Mouse (Mus musculus) hindbrain, postnatal 0 days (tissue): ENCODE data around the gene Akap17b. TPM values are rescaled to one million over a fixed set of nuclear protein-coding genes. Genes with fewer than 3 reads are reported as not detected.
"Not testable (repeated sequence)": the region's sequence is repeated elsewhere in the genome, so short reads cannot be mapped to it uniquely, and the experiment has no call there.

Source experiments
- ATAC-seq: fragments of 200-750 bp; cut with Nextera tagmentation; 2 replicates; pipeline ENCODE4 v1.8.0; 2017; ENCODE audit warnings: mild to moderate bottlenecking, moderate TSS enrichment, moderate library complexity
- DNase-seq: peaks from one replicate; pipeline ENCODE4 v3.0.0-alpha.2; 2015; ENCODE audit warnings: low spot score
- H3K27ac ChIP-seq: fragments of 300-500 bp; sonication (generic); 2 replicates; pipeline ENCODE4 v1.5.1; 2014; ENCODE audit warnings: mild to moderate bottlenecking
- H3K27me3 ChIP-seq: fragments of 300-500 bp; sonication (generic); 2 replicates; pipeline ENCODE4 v1.6.1; 2014; ENCODE audit warnings: low read length, mixed read lengths; ENCODE audit not compliant: insufficient read depth
- H3K36me3 ChIP-seq: fragments of 300-500 bp; sonication (generic); 2 replicates; pipeline ENCODE4 v1.6.1; 2014; ENCODE audit warnings: low read length, mixed read lengths; ENCODE audit not compliant: insufficient read depth
- H3K4me1 ChIP-seq: fragments of 300-500 bp; sonication (generic); 2 replicates; pipeline ENCODE4 v1.6.1; 2014; ENCODE audit warnings: antibody characterized with exemption, low read length, mixed read lengths; ENCODE audit not compliant: insufficient read depth
- H3K4me2 ChIP-seq: fragments of 300-500 bp; sonication (generic); 2 replicates; pipeline ENCODE4 v1.6.1; 2014; ENCODE audit warnings: low read depth, mild to moderate bottlenecking, low read length, moderate library complexity, mixed read lengths
- H3K4me3 ChIP-seq: fragments of 300-500 bp; sonication (generic); 2 replicates; pipeline ENCODE4 v1.5.1; 2014; ENCODE audit warnings: low read length
- H3K9ac ChIP-seq: fragments of 300-500 bp; sonication (generic); replicated peaks from 2 replicates; pipeline ENCODE4 v1.6.1; 2014; ENCODE audit warnings: mild to moderate bottlenecking, low read length, moderate library complexity, mixed read lengths
- H3K9me3 ChIP-seq: fragments of 300-500 bp; sonication (generic); 2 replicates; pipeline ENCODE4 v1.6.1; 2016; ENCODE audit warnings: low read length, mixed read lengths
- CTCF ChIP-seq: IDR thresholded peaks from 2 replicates; pipeline ENCODE4 v1.5.1; 2016; ENCODE audit warnings: antibody characterized with exemption, control low read depth, low read depth
- WGBS: fragments of 180-500 bp; shearing (Covaris S2); extraction: QIAGEN DNeasy Blood & Tissue Kit; methylation state at CpG from one replicate; pipeline ENCODE4 v1.1.7; 2014; 5-methylcytosine and 5-hydroxymethylcytosine counted together
- polyA plus RNA-seq: library from polyadenylated mRNA; unstranded; fragments of >200 nt; fragmentation: Nextera tagmentation; extraction: Ambion mirVana; gene quantifications from 2 replicates; pipeline ENCODE4 v1.2.1, GENCODE M21; 2015
- total RNA-seq: library from RNA; depleted of rRNA; stranded (reverse); fragments of >200 nt; gene quantifications from 2 replicates; pipeline ENCODE4 v1.2.3, GENCODE M21; 2014

Gene Akap17b
- total and polyA plus RNA-seq, 2 experiments from 2014 or later = 4.8 to 5.9 TPM

DNA sequence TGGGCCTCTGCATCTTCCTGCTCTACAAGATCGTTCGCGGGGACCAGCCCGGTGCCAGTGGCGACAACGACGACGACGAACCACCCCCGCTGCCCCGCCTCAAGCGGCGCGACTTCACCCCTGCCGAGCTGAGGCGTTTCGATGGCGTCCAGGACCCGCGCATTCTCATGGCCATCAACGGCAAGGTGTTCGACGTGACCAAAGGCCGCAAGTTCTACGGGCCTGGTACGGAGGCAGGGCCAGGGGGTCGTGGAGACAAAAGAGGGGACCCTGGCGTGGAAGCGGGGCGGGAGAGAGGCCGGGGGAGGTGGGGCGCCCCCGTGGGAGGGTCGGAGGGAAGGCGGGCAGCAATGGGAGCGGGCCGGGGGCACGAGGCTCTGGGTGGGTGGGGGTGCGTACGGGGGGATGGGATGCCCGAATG is 46.8 kb downstream of the Akap17b start:
- Histone ChIP-seq H3K4me3 (peak overlapping the region; percentile 62), H3K27ac (peak overlapping the region; percentile 86), H3K36me3 (no peaks in the 10 kb centered on the region), H3K9me3 (no peaks in the 10 kb centered on the region), H3K4me2 (peak overlapping the region; percentile 57), H3K27me3 (no peaks in the 10 kb centered on the region), H3K4me1 (no peaks in the 10 kb centered on the region), H3K9ac (peak overlapping the region; percentile 82)
- TF ChIP-seq CTCF = no peak
- 37% methylated on average over 34 of the region's 41 CpGs for WGBS
- ATAC-seq = peak; percentile 48
- DNase-seq = peak; percentile 26

DNA sequence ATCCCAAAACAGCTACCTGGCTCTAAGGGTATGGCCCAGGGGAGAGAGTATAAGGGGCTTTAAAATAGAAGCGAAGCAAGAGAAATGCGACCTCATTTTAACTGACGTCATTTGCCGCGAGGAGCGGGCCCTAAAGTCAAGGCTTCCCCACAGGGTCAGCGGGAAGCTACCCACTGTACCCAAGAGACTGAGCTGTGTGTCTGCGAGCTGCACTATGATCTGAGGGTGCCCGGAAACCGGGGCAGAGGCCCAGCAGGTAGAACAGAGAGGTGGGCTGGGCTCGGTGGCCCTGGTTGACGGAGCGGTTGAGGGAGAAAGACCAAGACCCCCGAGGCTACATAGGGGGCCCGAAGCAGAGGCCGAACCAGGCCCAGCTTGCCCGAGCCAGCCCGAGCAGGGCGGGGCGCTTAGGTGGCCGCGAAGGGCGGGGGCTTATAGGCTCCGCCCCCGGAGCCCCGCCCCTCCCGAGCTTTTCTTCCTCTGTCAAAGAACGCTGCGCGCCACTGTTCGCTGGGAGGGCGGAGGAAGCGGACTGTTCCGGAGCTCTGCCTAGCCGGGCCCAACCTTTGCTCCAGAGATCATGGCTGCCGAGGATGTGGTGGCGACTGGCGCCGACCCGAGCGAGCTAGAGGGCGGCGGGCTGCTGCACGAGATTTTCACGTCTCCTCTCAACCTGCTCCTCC is 47.3 kb downstream of the Akap17b start, which contains the start of gene Pgrmc1:
Gene Pgrmc1 (plus strand): TSS at position 500 of the 683 bp plus-strand sequence.
- 36% methylated on average over 36 of the region's 45 CpGs for WGBS
- Histone ChIP-seq H3K27me3 (no peaks in the 10 kb centered on the region), H3K36me3 (no peaks in the 10 kb centered on the region), H3K4me2 (peak within 1 kb of the TSS; percentile 57), H3K4me1 (no peaks in the 10 kb centered on the region), H3K9me3 (no peaks in the 10 kb centered on the region), H3K4me3 (peak within 1 kb of the TSS; percentile 62), H3K27ac (peak within 1 kb of the TSS; percentile 86), H3K9ac (peak within 1 kb of the TSS; percentile 82)
- DNase-seq = peak; percentile 90
- no peak for TF ChIP-seq CTCF
- ATAC-seq = peak; percentile 95

DNA sequence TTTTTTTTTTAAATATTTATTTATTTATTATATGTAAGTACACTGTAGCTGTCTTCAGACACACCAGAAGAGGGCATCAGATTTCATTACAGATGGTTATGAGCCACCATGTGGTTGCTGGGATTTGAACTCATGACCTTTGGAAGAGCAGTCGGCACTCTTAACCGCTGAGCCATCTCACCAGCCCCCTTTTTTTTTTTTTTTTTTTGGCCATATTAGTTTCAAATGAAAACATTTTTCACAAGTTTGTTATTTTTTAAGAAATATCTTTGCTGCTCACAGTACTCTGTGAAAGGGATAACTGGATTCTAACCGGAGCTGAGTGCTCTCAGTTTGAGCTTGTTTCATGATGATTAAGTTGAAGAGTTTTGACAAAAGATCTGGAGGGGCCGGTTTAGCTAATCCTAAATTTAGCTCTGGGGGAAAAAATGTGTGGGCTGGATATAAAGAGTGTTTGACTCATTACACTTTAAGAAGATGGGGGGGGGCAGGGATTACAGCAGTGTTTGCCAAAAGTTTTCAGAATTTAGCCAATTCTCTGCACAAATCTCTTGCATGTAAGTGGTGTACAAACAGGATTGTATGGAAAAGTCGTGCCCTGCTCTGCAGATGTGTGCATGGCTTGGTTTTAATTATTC is 48.6 kb downstream of the Akap17b start:
- not testable (repeated sequence) for H3K9me3 ChIP-seq, H3K4me3 ChIP-seq, H3K36me3 ChIP-seq, ATAC-seq, H3K27me3 ChIP-seq, H3K4me1 ChIP-seq, H3K9ac ChIP-seq, H3K4me2 ChIP-seq, H3K27ac ChIP-seq, DNase-seq
- 82% methylated on average over 5 of the region's 5 CpGs for WGBS

DNA sequence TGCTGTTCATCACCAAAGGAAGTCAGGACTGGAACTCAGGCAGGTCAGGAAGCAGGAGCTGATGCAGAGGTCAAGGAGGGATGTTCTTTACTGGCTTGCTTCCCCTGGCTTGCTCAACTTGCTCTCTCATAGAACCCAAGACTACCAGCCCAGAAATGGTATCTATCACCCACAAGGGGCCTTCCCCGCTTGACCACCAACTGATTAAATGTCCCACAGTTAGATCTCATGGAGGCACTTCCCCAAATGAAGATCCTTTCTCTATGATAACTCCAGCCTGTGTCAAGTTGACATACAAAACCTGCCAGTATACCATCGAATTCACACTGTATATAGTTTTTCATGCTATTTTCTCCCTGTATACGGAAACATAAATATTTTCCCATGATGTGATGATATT is 49.9 kb downstream of the Akap17b start:
- H3K27ac ChIP-seq = no peak overlapping the region
- H3K4me1 ChIP-seq = no peaks in the 10 kb centered on the region
- H3K27me3 ChIP-seq = no peaks in the 10 kb centered on the region
- WGBS = 81% methylated on average over 3 of the region's 3 CpGs
- H3K9ac ChIP-seq = no peak overlapping the region
- DNase-seq = no peak
- H3K4me2 ChIP-seq = no peak overlapping the region
- H3K4me3 ChIP-seq = no peak overlapping the region
- TF ChIP-seq CTCF = no peak
- no peaks in the 10 kb centered on the region for H3K9me3 ChIP-seq
- ATAC-seq = no peak
- no peaks in the 10 kb centered on the region for H3K36me3 ChIP-seq

DNA sequence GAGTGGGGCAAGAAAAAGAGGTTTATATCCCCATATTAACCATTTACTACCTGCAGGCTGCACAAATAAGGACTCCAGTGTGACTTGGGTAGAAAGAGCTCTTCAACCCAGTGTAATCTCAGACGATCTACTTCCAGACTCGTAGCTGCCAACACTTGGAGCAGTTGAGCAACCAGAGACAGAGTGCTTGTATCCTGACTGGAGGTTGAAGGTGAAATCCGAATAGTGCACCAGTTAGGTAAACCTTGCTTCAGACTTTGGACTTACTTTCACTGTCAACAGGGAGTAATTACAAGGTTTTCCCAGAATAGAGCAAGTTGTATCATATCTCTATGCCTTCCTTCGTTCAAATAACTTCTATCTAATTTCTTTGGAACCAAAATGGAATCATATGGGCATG is 53.7 kb downstream of the Akap17b start:
- DNase-seq = no peak
- H3K27me3 ChIP-seq = no peaks in the 10 kb centered on the region
- H3K4me2 ChIP-seq = no peak overlapping the region
- no peaks in the 10 kb centered on the region for H3K36me3 ChIP-seq
- whole genome bisulfite sequencing = 78% methylated on average over 4 of the region's 4 CpGs
- H3K27ac ChIP-seq = no peak overlapping the region
- H3K4me3 ChIP-seq = no peak overlapping the region
- H3K4me1 ChIP-seq = no peaks in the 10 kb centered on the region
- no peak for ATAC-seq
- TF ChIP-seq CTCF = no peak
- H3K9me3 ChIP-seq = no peaks in the 10 kb centered on the region
- no peak overlapping the region for H3K9ac ChIP-seq

DNA sequence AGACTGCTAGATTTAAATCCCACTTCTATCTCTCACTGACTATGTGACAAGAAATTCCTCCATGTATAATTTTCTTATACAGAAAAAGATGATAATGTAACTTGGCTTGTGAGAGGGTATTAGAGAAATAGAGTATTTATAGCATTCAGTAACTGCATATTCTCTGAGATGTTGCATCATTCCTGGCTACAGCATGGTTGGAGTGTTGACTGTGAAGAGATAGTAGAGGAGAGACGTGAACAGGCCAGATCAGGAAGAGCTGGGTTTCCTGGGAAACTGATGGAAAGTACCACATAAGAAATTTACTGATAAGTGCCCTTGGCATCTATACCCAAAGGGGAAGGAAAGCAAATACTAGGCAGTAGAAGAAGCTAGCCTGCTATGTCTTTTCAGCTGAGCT is 54.1 kb downstream of the Akap17b start:
- ATAC-seq = no peak
- H3K27ac ChIP-seq = no peak overlapping the region
- no peaks in the 10 kb centered on the region for H3K9me3 ChIP-seq
- no peak for TF ChIP-seq CTCF
- no peaks in the 10 kb centered on the region for H3K4me1 ChIP-seq
- H3K36me3 ChIP-seq = no peaks in the 10 kb centered on the region
- 72% methylated on average over 1 of the region's 1 CpGs for WGBS
- H3K4me2 ChIP-seq = no peak overlapping the region
- no peak for DNase-seq
- no peak overlapping the region for H3K4me3 ChIP-seq
- no peaks in the 10 kb centered on the region for H3K27me3 ChIP-seq
- H3K9ac ChIP-seq = no peak overlapping the region

DNA sequence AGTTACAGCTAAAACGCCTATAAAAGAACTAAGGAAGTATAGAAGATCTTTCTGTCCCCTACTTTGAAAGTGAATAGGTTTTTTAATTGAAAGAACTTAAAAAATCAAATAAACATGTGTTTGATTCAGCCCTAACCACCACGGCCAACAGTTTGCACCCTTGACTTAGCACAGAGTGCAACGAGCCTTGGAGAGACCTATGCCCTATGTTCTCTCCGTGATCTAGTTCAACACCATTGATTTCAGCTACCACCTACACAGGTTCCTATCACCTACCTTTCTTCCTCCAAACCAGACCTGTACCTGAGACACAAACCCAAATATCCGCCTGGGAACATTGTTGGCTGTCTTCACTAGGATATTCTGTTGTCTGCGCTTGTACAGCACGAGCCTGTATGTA is 54.9 kb downstream of the Akap17b start:
- Histone ChIP-seq H3K9ac (no peak overlapping the region), H3K4me1 (no peaks in the 10 kb centered on the region), H3K27ac (no peak overlapping the region), H3K4me3 (no peak overlapping the region), H3K4me2 (no peak overlapping the region), H3K9me3 (no peaks in the 10 kb centered on the region), H3K27me3 (no peaks in the 10 kb centered on the region), H3K36me3 (no peaks in the 10 kb centered on the region)
- no peak for DNase-seq
- TF ChIP-seq CTCF = no peak
- no peak for ATAC-seq
- WGBS = 86% methylated on average over 7 of the region's 7 CpGs
